Mouse (Mus musculus) embryonic facial prominence, embryonic 14.5 days (tissue): ENCODE measurements around the gene Akt3. TPM values are rescaled to one million over a fixed set of nuclear protein-coding genes. Genes with fewer than 3 reads are reported as not detected.

Experiments used
- ATAC-seq: fragments of 200-750 bp; cut with Nextera tagmentation; 2 replicates; pipeline ENCODE4 v1.8.0; 2017; ENCODE audit warnings: low read depth, moderate number of reproducible peaks, moderate TSS enrichment
- DNase-seq: peaks from one replicate; pipeline ENCODE4 v3.0.0-alpha.2; 2015; ENCODE audit warnings: low spot score
- H3K27ac ChIP-seq: fragments of 300-500 bp; sonication (generic); replicated peaks from 2 replicates; pipeline ENCODE4 v1.5.1; 2014; ENCODE audit warnings: low read depth, mild to moderate bottlenecking, low read length, moderate library complexity
- H3K27me3 ChIP-seq: fragments of 300-500 bp; sonication (generic); replicated peaks from 2 replicates; pipeline ENCODE4 v1.6.1; 2014; ENCODE audit warnings: low read length; ENCODE audit not compliant: control insufficient read depth, insufficient read depth
- H3K36me3 ChIP-seq: fragments of 300-500 bp; sonication (generic); 2 replicates; pipeline ENCODE4 v1.6.1; 2014; ENCODE audit warnings: low read length, mixed read lengths; ENCODE audit not compliant: control insufficient read depth, insufficient read depth
- H3K4me1 ChIP-seq: fragments of 300-500 bp; sonication (generic); 2 replicates; pipeline ENCODE4 v1.6.1; 2014; ENCODE audit warnings: antibody characterized with exemption, low read length; ENCODE audit not compliant: control insufficient read depth, insufficient read depth
- H3K4me2 ChIP-seq: fragments of 300-500 bp; sonication (generic); 2 replicates; pipeline ENCODE4 v1.6.1; 2014; ENCODE audit warnings: low read depth, mild to moderate bottlenecking, low read length, moderate library complexity, mixed read lengths
- H3K4me3 ChIP-seq: fragments of 300-500 bp; sonication (generic); 2 replicates; pipeline ENCODE4 v1.5.1; 2014; ENCODE audit warnings: low read depth, mild to moderate bottlenecking, low read length
- H3K9ac ChIP-seq: fragments of 300-500 bp; sonication (generic); 2 replicates; pipeline ENCODE4 v1.6.1; 2014; ENCODE audit warnings: low read depth, mild to moderate bottlenecking, low read length, moderate library complexity, mixed read lengths
- H3K9me3 ChIP-seq: fragments of 300-500 bp; sonication (generic); 2 replicates; pipeline ENCODE4 v1.6.1; 2016; ENCODE audit warnings: low read length; ENCODE audit not compliant: control insufficient read depth
- WGBS: fragments of 180-500 bp; shearing (Covaris S2); extraction: QIAGEN DNeasy Blood & Tissue Kit; methylation state at CpG from one replicate; pipeline ENCODE4 v1.1.7; 2014; 5-methylcytosine and 5-hydroxymethylcytosine counted together
- polyA plus RNA-seq: library from polyadenylated mRNA; unstranded; fragments of >200 nt; fragmentation: Nextera tagmentation; extraction: Ambion mirVana; gene quantifications from 2 replicates; pipeline ENCODE4 v1.2.1, GENCODE M21; 2014

Akt3 gene
- polyA plus RNA-seq, result 7.3 and 8.5 TPM in 2 replicates

DNA sequence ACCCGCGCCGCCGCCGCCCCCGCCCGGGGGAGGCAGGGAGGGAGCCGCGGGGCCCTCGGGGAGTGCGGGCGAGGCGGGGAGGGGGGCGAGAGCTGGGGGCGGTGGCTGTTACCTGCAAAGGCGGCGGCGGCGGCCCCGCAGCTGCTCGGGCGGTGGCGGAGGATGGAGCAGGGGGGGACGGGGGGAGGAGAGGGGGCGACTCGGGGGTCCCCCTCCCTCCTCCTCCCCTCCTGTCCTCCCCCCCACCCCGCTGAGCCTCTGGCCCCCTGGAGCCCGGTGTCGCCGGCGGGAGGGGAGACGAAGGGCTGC lies at the start of gene Akt3:
TSS of gene Akt3 (minus strand) at position 170 of the 309 bp plus-strand sequence.
- peak; percentile 50 for ATAC-seq
- peak within 1 kb of the TSS; percentile 88 for H3K9ac ChIP-seq

DNA sequence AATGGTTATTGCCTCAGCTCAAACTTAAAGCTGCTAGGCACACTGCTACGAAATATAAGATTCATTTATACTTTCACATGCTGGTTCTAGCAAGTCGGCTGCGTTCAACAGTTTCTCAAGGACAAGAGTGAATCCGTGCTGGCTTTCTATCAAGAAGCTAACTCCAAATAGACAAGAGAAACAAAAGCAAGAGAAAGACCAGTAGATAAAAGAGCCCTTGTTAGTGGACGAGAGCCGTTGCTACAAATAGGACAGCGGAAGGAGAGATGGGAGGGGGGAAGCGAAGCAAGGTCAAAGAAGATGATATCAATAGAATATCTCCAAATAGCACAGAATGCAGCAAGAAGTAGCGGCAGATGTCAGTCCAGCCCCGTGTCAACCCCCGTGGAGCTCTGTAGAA lies 49.5 kb upstream of the Akt3 start:
- H3K27me3 ChIP-seq, result no peaks in the 10 kb centered on the region
- no peak overlapping the region for H3K27ac ChIP-seq
- H3K4me1 ChIP-seq, result no peaks in the 10 kb centered on the region
- 70% methylated on average over 11 of the region's 11 CpGs for WGBS
- no peaks in the 10 kb centered on the region for H3K9me3 ChIP-seq
- H3K9ac ChIP-seq, result no peak overlapping the region
- ATAC-seq (no peak), DNase-seq (no peak)
- no peak overlapping the region for H3K4me3 ChIP-seq
- H3K36me3 ChIP-seq, result no peaks in the 10 kb centered on the region
- no peak overlapping the region for H3K4me2 ChIP-seq

More for the DNA sequence above, at the start of gene Akt3:
- DNase-seq, result no peak
- H3K36me3 ChIP-seq, result no peaks in the 10 kb centered on the region
- H3K4me3 ChIP-seq, result peak within 1 kb of the TSS; percentile 92
- no peaks in the 10 kb centered on the region for H3K27me3 ChIP-seq
- 0 out of 2 replicates have a peak, but pooled peaks cover 14% of the 10 kb centered on the region for H3K4me1 ChIP-seq
- peak within 1 kb of the TSS; percentile 66 for H3K4me2 ChIP-seq
- peak within 1 kb of the TSS; percentile 96 for H3K27ac ChIP-seq
- WGBS, result no CpG with 5 or more reads among the region's 32 CpGs
- no peaks in the 10 kb centered on the region for H3K9me3 ChIP-seq

GRCm38 (mm10) chr1:177298231-177298630 lies 40.2 kb upstream of the Akt3 start:
- WGBS, result 85% methylated on average over 1 of the region's 1 CpGs
- H3K4me2 ChIP-seq, result no peak overlapping the region
- H3K27ac ChIP-seq, result no peak overlapping the region
- no peaks in the 10 kb centered on the region for H3K4me1 ChIP-seq
- no peak overlapping the region for H3K9ac ChIP-seq
- H3K36me3 ChIP-seq, result no peaks in the 10 kb centered on the region
- H3K27me3 ChIP-seq, result no peaks in the 10 kb centered on the region
- no peak for ATAC-seq
- no peak for DNase-seq
- H3K9me3 ChIP-seq, result no peaks in the 10 kb centered on the region
- no peak overlapping the region for H3K4me3 ChIP-seq

GRCm38 (mm10) chr1:177286764-177287163 lies 28.8 kb upstream of the Akt3 start:
- 39% methylated on average over 3 of the region's 3 CpGs for WGBS

GRCm38 (mm10) chr1:177281925-177282324 lies 23.9 kb upstream of the Akt3 start:
- H3K9ac ChIP-seq, result no peak overlapping the region
- DNase-seq (no peak), ATAC-seq (no peak)
- 0 out of 2 replicates have a peak, but pooled peaks cover 2% of the 10 kb centered on the region for H3K4me1 ChIP-seq
- no peak overlapping the region for H3K27ac ChIP-seq
- no peaks in the 10 kb centered on the region for H3K36me3 ChIP-seq
- H3K4me2 ChIP-seq, result no peak overlapping the region
- no peak overlapping the region for H3K4me3 ChIP-seq
- H3K9me3 ChIP-seq, result no peaks in the 10 kb centered on the region
- H3K27me3 ChIP-seq, result no peaks in the 10 kb centered on the region

More at GRCm38 (mm10) chr1:177286764-177287163, 28.8 kb upstream of the Akt3 start:
- no peaks in the 10 kb centered on the region for H3K27me3 ChIP-seq
- no peak for ATAC-seq
- H3K4me2 ChIP-seq, result no peak overlapping the region
- no peak overlapping the region for H3K4me3 ChIP-seq
- H3K9ac ChIP-seq, result no peak overlapping the region
- H3K27ac ChIP-seq, result no peak overlapping the region
- no peak for DNase-seq
- no peaks in the 10 kb centered on the region for H3K9me3 ChIP-seq
- no peaks in the 10 kb centered on the region for H3K36me3 ChIP-seq
- 0 out of 2 replicates have a peak, but pooled peaks cover 2% of the 10 kb centered on the region for H3K4me1 ChIP-seq

DNA sequence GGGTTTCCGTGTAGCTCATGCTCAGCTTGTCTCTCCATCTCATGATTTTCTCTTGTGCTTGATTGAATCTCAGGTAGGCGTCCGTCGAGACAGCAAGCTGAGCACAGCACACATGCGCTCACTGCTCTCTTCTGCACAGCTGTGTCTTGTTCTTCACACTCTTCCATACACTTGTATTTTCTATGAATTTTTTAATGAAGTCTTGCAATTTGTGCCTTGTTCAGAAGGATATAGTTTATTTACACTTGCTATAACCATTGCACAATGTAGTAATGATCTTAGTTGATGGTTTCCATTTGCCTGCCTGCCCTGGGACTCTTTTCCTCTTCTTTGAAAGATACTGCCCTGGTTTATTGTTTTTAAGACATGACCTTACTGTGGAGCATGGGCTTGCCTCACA lies 19.4 kb upstream of the Akt3 start:
- no peak overlapping the region for H3K27ac ChIP-seq
- no peaks in the 10 kb centered on the region for H3K4me1 ChIP-seq
- DNase-seq (no peak), ATAC-seq (no peak)
- H3K9me3 ChIP-seq, result no peaks in the 10 kb centered on the region
- H3K27me3 ChIP-seq, result no peaks in the 10 kb centered on the region
- WGBS, result 86% methylated on average over 5 of the region's 5 CpGs
- no peaks in the 10 kb centered on the region for H3K36me3 ChIP-seq
- no peak overlapping the region for H3K9ac ChIP-seq
- H3K4me2 ChIP-seq, result no peak overlapping the region
- no peak overlapping the region for H3K4me3 ChIP-seq

DNA sequence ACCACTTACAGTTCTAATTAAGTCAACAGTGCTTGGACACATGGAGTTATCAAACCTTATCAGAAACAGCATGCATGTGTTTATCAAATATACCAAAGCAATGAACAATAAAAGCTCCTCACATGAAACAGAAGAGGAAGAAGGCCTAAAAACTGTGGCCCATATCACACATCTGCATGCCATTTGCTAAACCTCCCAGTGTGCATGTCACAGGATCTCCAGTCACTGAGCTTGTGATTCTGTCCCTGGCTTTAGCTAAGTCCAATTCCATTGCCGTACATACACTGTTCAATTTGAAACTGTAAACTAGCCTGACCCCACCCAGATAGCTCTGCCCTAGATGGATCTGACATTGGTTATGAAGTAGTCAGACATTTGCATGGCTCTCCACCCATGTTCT lies 9.6 kb upstream of the Akt3 start:
- DNase-seq, result no peak
- no peak overlapping the region for H3K4me2 ChIP-seq
- H3K4me1 ChIP-seq, result no peaks in the 10 kb centered on the region
- ATAC-seq, result no peak
- H3K9me3 ChIP-seq, result no peaks in the 10 kb centered on the region
- H3K27me3 ChIP-seq, result no peaks in the 10 kb centered on the region
- no peak overlapping the region for H3K27ac ChIP-seq
- H3K36me3 ChIP-seq, result no peaks in the 10 kb centered on the region
- H3K4me3 ChIP-seq, result no peak overlapping the region
- H3K9ac ChIP-seq, result no peak overlapping the region
- WGBS, result 53% methylated on average over 1 of the region's 1 CpGs

DNA sequence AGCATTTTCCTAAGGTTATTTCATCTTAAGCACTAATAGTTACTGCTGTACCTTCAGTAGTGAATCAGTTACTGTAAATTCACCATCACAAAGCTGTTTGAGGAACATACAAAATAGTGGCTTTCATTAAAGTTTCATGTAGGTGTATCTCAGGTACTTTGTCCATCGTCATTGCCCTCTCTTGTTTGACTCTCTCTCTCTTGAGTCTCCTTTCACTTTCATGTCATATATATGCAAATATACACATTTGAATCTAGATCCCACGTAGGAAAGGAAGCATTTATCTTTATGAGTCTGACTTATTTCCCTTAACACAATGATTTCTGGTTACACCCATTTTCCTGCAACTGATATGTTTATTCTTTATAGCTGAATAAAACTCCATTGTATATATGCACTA lies 4.9 kb upstream of the Akt3 start:
- DNase-seq (no peak), ATAC-seq (no peak)
- 75% methylated on average over 2 of the region's 2 CpGs for WGBS
- Histone ChIP-seq H3K4me1 (0 out of 2 replicates have a peak, but pooled peaks cover 14% of the 10 kb centered on the region), H3K4me2 (no peak overlapping the region), H3K9me3 (no peaks in the 10 kb centered on the region), H3K27ac (no peak overlapping the region), H3K27me3 (no peaks in the 10 kb centered on the region), H3K9ac (no peak overlapping the region), H3K4me3 (no peak overlapping the region), H3K36me3 (no peaks in the 10 kb centered on the region)

DNA sequence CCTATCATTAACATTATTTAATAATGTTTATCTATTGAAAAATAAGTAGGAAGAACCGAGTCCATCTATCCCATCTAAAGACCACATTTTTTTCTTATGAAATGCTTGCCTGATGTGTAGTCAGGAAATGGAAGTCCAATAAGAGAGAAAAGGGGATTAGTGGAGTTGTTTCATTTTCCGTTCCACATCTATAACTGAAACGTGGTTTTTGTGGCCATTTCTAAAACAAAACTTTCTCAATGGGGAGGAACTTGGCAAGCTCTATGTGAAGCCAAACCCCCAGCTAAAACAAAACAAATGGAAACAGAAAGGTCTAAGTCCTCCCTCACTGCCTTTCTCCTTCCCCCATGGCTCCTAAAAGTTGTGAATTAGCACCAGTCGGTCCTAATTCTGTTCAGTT lies 2.8 kb upstream of the Akt3 start:
- no peak for ATAC-seq
- 0 out of 2 replicates have a peak, but pooled peaks cover 14% of the 10 kb centered on the region for H3K4me1 ChIP-seq
- no peak overlapping the region for H3K4me3 ChIP-seq
- H3K9ac ChIP-seq, result no peak overlapping the region
- WGBS, result 43% methylated on average over 4 of the region's 4 CpGs
- H3K36me3 ChIP-seq, result no peaks in the 10 kb centered on the region
- no peaks in the 10 kb centered on the region for H3K27me3 ChIP-seq
- no peaks in the 10 kb centered on the region for H3K9me3 ChIP-seq
- DNase-seq, result peak; percentile 31
- H3K4me2 ChIP-seq, result no peak overlapping the region
- no peak overlapping the region for H3K27ac ChIP-seq
